Mouse (Mus musculus): ENCODE measurements around the gene Adcy9.

- TF ChIP-seq GATA1 (IDR thresholded peaks at IDR 0.05; ENCODE audit: low read depth, low read length) (no peak), USF2 (IDR thresholded peaks at IDR 0.05; ENCODE audit: borderline replicate concordance in 1 of 2, insufficient read depth in 1 of 2, low read depth in 1 of 2, low read length in 2 of 2) (no peak), MXI1 (IDR thresholded peaks at IDR 0.05; ENCODE audit: low read depth, low read length) (no peak), USF1 (IDR thresholded peaks at IDR 0.05; ENCODE audit: low read depth, low read length) (no peak), SIN3A (IDR thresholded peaks at IDR 0.05; ENCODE audit: low read length) (no peak), CTCF (IDR thresholded peaks at IDR 0.05 in 2 of 3, conservative IDR thresholded peaks at IDR 0.05 in 1 of 3; ENCODE audit: control insufficient read depth in 1 of 3, insufficient read depth in 1 of 3, low read depth in 2 of 3, low read length in 3 of 3, poor library complexity in 1 of 3, severe bottlenecking in 1 of 3) (no peak), GABPA (IDR thresholded peaks at IDR 0.05; ENCODE audit: low read depth, low read length) (no peak), POLR2A (IDR thresholded peaks at IDR 0.05; ENCODE audit: control insufficient read depth in 1 of 2, insufficient read depth in 1 of 2, low read depth in 1 of 2, low read length in 2 of 2, poor library complexity in 1 of 2) (no peak), CHD1 (IDR thresholded peaks at IDR 0.05; ENCODE audit: low read depth, low read length) (no peak), HCFC1 (IDR thresholded peaks at IDR 0.05; ENCODE audit: low read depth, low read length) (no peak)
Measured at GRCm38 (mm10) chr16:4311608-4312007, 108.7 kb downstream of the Adcy9 start.

Data from MEL (cell line).